Mouse (Mus musculus): ENCODE results near the gene Plekha4.

Plekha4 gene

DNA sequence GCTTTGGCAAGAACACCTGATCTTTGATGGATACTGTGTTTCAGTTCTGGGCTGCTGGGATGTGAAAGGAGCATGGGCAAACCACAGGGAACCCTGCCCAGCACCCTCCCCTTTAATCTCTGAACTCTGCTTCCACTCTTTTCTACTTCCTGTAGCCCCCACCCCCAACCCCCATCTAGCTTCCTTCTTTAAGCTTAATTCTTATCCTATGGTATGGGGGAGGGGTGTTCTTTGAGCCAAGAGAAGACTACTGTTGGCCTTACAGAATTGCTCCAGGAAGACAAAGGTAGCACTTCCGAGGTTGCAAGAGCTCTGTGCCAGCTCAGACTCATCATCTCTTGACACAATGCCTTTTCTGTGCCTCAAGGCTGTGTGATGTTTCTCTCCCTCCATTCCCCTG lies 45.8 kb downstream of the Plekha4 start:
- no peak for DNase-seq

DNA sequence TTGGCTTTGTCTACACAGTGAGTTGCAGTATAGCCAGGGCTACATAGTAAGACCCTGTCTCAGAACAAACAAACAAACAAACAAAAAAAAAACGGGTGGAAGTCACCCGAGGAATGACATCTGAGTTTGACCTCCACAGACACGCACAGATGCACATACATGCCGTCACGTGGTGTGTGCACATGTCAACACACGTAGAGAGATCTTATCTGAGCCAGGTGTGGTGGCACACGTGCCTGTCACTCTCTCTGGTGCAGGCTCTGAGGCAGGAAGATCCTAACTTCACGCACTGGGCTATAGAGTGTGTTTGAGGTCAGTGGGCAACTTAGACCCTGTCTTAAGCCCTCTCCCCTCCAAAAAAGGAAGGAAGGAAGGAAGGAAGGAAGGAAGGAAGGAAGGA lies 47.8 kb downstream of the Plekha4 start:
- peak; percentile 51 for DNase-seq

DNA sequence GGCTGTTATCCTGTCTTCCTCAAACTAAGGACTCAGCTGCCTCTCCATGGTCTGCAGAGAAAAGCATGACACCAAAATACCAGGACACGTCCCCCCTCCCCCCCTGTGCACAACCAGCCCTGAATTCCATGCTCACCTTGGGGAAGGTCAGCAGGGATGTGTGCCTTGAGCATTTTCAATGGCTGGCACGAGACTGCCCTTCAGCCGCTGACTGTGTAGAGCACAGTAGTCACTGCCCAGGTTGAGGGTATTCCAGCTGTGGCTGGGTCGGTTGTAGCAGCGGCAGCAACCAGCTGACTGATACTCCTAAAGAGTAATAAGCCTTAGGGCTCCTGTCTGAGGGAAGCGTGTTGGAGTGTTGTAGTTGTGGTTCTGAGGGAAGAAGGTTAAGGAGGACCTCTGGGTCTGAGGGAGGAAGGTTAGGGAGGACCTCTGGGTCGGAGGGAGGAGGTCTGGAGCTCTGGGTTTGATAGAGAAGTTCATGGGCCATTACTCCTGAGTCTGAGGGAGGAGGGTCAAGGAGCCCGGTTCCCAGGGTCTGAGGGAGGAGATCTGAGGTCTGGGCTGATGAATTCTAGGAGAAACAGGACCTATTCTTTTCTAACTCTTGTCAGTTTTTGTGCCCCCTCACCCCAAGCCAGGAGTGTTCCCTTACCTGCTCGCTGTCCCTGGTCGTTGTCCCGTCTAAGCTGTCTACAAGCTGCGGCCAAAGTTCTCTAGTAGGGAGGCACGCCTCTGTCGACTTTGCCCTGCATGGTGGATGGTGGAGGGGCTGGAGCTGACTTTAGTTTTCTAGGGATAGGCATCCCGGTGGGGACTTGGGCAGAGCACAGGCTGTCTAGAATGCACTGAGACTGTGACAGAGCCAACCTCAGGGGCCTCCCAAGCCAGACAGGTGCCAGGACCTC lies 48.6 kb downstream of the Plekha4 start:
- peak; percentile 80 for DNase-seq

DNA sequence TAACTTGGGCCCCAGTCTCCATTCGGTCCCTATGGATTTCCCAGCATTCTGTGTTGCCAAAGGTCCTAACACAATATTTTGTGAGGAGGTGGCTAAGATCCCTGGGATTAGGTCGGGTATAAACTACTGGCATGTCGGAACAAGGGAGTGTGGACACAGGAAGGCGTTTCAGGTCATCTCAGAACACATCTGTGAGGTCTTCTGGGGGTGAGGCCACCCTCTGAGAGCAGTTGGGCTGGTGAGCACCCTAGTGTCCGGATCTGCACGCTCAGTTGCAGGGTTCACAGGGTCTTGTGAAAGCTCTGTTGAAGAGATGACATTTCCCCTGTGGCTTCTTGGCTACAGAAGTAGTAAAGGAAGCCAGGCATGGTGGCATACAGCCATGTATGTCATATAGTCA lies 59.8 kb downstream of the Plekha4 start:
- no peak for DNase-seq

DNA sequence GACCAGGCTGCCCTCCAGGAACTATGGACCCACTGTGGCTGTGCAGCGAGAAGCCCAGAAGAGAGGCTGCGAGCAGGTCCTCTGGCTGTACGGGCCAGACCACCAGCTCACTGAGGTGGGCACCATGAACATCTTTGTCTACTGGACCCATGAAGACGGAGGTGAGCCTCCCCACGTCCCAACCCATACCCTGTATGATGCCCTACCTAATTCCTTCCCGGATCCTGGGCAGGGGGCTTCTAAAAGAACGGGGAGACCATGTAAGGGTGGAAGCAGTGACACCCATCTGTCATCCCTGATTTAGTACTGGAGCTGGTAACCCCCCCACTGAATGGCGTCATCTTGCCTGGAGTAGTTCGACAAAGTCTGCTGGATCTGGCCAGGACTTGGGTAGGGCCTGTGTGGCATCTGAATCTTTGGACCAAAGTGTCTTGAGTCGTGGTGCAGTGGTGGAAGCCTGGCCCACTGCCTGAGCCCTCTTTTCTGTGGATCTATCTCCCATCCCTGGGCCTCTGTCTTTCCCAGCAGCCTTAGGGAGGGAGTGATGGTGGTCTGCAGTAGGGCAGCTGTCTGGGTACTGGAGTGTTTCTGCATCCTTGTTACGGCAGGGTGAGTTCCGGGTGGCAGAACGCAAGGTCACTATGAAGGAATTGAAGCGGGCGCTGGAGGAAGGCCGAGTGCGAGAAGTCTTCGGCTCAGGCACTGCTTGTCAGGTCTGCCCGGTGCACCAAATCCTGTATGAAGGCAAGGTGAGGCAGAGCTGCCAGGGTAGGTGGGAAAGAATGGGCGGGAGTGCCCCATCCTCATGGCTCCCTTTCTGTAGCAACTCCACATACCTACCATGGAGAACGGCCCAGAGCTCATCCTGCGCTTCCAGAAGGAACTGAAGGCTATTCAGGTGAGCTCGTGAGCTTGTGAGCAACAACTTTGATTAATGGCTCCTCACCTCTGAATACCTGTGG lies 61.8 kb downstream of the Plekha4 start:
- DNase-seq, result no peak

DNA sequence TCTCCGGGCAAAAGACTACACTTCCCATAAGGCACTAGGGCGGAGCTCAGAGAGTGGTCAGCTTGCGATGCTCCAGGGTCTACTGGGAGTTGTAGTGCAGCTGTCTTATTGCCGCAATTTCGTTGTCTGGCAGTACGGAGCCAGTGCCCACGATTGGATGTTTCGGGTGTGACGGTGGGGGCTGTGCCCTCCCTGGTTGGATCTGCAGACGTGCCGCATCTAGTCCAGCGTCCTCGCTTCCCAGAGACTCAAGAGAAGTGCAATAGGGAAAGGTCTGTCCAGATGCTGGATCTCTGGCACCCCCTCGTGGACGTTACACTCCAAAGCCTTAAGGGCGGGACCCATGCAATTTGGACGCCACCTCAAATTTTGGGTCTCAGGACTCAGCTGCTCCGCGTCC lies 63.0 kb downstream of the Plekha4 start:
- DNase-seq, result peak; percentile 93

DNA sequence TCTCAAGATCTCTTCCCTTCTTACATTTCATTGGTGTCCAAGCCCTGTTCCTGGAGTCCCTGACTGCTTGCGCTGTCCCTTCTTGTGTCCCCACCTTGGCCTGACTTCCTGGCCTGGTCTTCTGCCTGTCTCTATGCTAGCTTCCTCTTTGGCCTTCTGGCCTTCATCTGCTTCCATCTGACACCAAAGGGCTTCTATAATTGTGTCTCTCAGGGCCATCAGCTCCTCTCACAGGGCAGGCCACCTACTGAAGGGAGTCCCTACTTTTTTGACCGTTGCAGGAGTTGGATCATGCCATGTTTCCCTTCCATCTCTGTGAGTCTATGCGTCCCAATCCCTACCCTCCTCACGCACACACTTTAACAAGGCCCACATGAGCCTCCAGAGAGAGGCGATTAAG lies 63.8 kb downstream of the Plekha4 start:
- no peak for DNase-seq

DNA sequence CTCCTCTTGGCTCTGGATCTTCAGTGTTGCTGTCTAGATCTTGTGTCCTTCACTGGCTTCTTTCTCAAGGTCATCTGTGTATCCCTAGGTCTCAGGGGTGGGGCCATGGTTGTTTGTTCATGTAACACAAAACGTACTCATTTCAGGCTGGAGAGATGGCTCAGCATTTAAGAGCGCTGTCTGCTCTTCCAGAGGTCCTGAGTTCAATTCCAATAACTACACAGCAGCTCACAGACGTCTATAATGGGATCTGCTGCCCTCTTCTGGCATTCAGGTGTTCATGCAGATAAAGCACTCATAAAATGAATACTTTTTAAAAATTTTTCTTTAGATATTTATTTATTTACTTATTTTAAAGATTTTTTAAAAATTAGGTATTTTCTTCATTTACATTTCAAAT lies 64.7 kb downstream of the Plekha4 start:
- no peak for DNase-seq

DNA sequence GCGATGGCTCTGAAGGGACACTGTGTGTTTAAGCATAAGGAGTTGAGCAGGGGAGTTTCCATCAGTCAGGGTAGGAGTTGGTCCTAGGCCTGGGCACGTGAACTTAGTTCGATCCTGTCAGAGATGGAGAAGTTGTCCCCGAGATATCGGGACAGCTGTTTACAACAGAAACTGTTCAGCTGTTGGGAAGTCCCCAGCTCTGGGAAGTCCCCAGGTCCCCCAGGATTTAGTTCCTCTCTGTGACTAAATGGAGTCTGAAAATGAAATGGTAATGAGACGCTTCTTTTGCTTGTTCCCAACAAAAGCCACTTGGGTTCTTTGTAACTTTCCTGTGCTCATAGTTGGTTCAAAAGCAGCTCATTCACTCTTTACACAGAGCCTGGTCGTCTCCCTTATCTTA lies 65.8 kb downstream of the Plekha4 start:
- no peak for DNase-seq

DNA sequence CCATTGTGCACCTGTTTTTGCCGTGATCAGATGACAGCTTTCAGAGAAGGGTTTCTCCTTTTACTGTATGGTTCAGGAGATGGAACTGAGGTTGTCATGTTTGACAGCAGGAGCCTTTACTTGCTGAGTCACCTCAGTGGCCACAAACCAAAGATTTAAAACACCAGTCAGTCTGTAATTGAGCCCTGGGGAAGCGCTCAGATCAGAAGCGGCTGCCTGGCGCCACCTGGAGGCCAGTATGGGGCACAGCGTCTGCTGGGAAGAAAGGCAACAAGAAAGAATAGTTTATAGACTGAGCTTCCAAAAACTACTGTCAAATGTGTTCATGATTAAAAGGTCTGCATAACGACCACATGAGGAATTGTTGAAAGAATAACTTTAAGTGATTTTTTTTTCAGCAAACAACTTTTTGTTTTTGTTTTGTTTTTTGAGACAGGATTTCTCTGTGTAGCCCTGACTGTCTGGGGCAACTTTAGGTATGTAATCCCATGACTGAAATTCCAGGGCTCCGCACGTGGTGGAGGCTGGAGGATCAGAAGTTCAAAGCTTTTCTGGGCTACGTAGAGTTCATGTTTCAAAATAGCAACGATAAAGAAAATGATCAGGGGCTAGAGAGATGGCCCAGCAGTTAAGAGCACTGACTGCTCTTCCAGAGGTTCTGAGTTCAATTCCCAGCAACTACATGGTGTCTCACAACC lies 67.1 kb downstream of the Plekha4 start:
- peak; percentile 78 for DNase-seq

DNA sequence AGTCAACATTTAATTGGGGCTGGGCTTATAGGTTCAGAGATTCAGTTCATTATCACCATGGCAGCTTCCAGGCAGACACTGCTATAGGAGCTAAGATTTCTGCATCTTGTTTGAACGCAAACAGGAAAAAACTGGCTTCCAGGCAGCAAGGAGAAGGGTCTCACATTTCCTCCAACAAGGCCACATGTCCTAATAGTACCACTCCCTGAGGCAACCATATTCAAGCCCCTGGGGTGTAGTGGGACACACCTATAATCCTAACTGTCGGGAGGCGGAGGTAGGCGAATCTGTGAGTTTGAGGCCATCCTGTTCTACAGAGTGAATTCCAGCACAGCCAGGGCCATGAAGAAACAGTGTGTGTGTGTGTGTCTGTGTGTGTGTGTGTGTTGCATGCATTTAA lies 69.0 kb downstream of the Plekha4 start:
- no peak for DNase-seq

DNA sequence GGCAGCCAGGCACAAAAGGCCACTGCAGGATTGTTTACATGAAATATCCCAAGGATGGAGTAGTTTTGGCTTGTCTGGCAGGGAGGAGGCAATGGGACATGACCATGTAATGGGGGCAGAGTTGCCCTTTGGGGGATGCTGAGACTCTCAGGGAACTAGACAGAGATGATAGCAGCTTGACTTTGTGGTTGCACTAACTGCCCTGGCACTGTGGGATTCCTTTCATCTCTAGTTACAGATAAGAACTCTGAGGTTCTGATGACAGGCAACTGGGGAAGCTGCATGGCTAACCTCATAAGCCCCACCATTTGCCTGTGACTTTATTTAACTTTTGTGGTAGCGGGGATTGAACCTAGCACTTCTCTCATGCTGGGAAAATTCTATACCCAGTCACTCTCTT lies 70.0 kb downstream of the Plekha4 start:
- DNase-seq, result no peak

DNA sequence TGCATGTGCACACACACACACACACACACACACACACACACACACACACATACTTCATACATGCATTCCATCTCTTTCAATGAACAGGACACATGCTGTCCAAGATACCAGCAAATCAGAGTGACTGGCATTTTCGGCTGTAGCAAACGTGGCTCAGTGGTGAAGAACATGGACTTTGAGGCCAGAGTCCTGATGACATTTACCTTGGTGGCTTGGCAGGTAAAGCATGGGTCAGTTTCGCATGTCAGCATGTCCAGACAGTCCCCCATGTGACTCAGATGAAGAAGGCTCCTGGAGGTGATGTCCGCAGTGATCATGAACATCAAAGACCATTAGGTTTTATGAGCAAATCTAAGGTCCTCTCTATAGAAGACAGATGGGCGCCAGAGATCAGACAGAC lies 70.9 kb downstream of the Plekha4 start:
- no peak for DNase-seq

DNA sequence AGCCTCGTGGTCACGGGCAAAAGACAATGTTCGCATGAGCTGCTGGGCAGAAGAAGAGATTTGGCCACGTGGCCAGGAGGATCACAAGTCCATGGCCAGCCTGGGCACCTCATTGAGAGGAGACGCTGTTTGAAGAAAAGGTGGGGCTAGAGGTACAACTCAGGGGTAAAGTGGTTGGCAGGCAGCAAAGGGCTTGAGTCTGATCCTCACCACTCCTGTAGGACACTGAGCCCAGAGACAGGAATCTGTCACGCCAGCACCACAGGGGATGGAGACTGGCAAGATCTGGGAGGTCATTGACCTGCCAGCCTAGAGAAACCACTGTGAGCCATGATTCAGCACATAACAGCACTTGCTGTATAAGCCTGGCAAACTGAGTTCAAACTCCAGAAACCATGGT lies 71.4 kb downstream of the Plekha4 start:
- peak; percentile 53 for DNase-seq

DNA sequence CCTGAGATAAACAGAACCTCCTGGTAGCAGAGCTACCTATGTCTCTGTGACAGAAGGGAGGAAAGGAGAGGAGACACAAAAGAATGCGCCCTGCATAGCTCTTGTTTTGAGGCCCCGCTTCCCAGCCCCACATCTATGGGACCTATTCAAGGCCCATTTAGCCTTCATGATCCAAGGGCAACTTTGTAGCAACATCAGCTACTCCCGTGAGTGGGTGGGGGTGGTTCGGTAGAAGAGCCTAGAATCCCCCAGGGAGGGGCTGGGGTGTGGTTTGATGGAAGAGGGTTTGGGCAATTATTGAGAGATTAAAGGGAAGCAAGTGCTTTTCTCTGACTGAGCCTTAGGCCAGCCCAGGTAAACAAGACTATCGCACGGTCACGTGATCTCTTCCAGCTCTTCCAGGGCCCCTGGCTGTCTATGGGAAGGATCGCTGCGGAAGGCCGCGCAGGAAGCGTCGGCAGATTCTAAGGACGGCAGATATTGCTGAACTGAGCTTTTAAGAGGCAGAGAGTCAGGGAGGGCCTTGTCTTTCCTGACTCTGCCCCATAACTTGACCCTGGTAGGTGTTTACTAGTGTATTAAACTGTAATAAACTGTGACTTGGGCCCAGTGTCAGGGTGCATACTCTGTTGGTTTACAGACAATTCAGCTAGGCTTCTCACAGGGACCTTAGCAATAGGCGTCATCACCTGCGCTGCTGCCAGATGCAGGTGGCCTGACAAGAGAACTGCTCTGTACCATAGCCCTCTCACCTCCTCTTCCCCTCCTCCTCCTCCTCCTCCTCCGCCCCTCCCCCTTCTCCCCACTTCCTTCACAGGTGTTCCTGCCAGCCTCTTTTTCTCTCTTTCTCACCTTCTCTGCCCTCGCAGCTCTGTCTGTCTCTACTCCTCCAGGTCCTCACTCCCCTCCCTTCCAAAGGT lies 73.1 kb downstream of the Plekha4 start:
- no peak for DNase-seq

Measured in kidney, adult 18-20 months (tissue).